Mouse (Mus musculus) heart, adult 9 months (tissue): Measurements from ENCODE around the gene Nfil3.

ENCODE experiments used
- DNase-seq, 2 experiments: peaks; one replicate each; pipeline ENCODE4 v3.0.0; 2022; ENCODE audit warnings: low spot score in 2 of 2

The Nfil3 gene

GRCm38 (mm10) chr13:52940956-52941355 lies 39.9 kb downstream of the Nfil3 start:
- no peak for DNase-seq

- peak in 1 of 2 experiments; percentile 19 for DNase-seq
These were observed 50.3 kb downstream of the Nfil3 start for GRCm38 (mm10) chr13:52930582-52930981.

GRCm38 (mm10) chr13:52929209-52930171 lies 51.4 kb downstream of the Nfil3 start, which contains the start of gene Auh:
TSS of gene Auh (minus strand) at chr13:52929681.
- DNase-seq = peak; percentile 75 to 76

GRCm38 (mm10) chr13:52928392-52928791 lies 52.5 kb downstream of the Nfil3 start:
- no peak for DNase-seq

- no peak for DNase-seq
These were observed 56.4 kb downstream of the Nfil3 start for GRCm38 (mm10) chr13:52924457-52924856.

- no peak for DNase-seq
These were observed 58.9 kb downstream of the Nfil3 start for GRCm38 (mm10) chr13:52921966-52922365.

- no peak for DNase-seq
These were observed 59.6 kb downstream of the Nfil3 start for GRCm38 (mm10) chr13:52921065-52921825.

GRCm38 (mm10) chr13:52919790-52920352 lies 61.0 kb downstream of the Nfil3 start:
- DNase-seq = no peak

GRCm38 (mm10) chr13:52918333-52918732 lies 62.5 kb downstream of the Nfil3 start:
- no peak for DNase-seq
